Mouse (Mus musculus): ENCODE measurements around the gene Foxr2. TPM values are rescaled to one million over a fixed set of nuclear protein-coding genes. Genes with fewer than 3 reads are reported as not detected.

The Foxr2 gene
- polyA plus RNA-seq, 1 experiment from 2014 or later, result 0.50 TPM

Other genes with a start within 250 kb of the Foxr2 start
- 2.3 and 3.5 TPM in 2 replicates for gene Usp51, start 112.3 kb upstream of the Foxr2 start, polyA plus RNA-seq (2014; fragmentation: Nextera tagmentation; extraction: Ambion mirVana)
- 112 and 113 TPM in 2 replicates for gene Mageh1, start 81.2 kb upstream of the Foxr2 start, polyA plus RNA-seq (2014; fragmentation: Nextera tagmentation; extraction: Ambion mirVana)
- 6.2 and 8.4 TPM in 2 replicates for gene Rragb, start 21.2 kb downstream of the Foxr2 start, polyA plus RNA-seq (2014; fragmentation: Nextera tagmentation; extraction: Ambion mirVana)
- 4.9 and 6.8 TPM in 2 replicates for gene Klf8, start 118.7 kb downstream of the Foxr2 start, polyA plus RNA-seq (2014; fragmentation: Nextera tagmentation; extraction: Ambion mirVana)